24 mouse cellular contexts compared by ENCODE assay signal in genomic region chr17:65557212-65557611, GRCm38 (mm10). TPM values are rescaled to one million over a fixed set of nuclear protein-coding genes. Genes with fewer than 3 reads are reported as not detected.
DNase-seq lines count a peak whose midpoint lies in the region; ATAC-seq and TF ChIP-seq lines count a peak whose summit lies in the region.
"Had no signal": no experiment of that assay in that cellular context is flagged by ENCODE, and none has a peak within 500 bp of the region (broad histone marks: within the 10 kb centered on the region; RNA-seq: fewer than 3 reads in every experiment).

No protein-coding gene starts in this region.

- DNase-seq in midbrain, embryonic 11.5 days (ENCODE audit: low spot score, missing footprints) = peak; percentile 31
- no peak for DNase-seq in midbrain, embryonic 14.5 days
- peak; percentile 46 for DNase-seq in liver, embryonic 13.5 days
- no peak for DNase-seq in lung, adult 2 months
- no peak for DNase-seq in embryo, embryonic 10.5 days (ENCODE audit: low spot score)
- DNase-seq: B cell, adult 2 months; cerebellum, adult 11-12 months; cerebellum, postnatal 36 days; gastrocnemius, postnatal 25 days; heart, postnatal 4 days; kidney, postnatal 10 days; lung, embryonic 14.5 days; lung, postnatal 4 days; spleen, adult 18-20 months; thymus, postnatal 14 days had no signal

- no peaks in the 10 kb centered on the region for H3K27me3 ChIP-seq in midbrain, embryonic 11.5 days (ENCODE audit: control insufficient read depth, insufficient read depth, low read length)
- H3K27me3 ChIP-seq in midbrain, embryonic 14.5 days (ENCODE audit: control insufficient read depth, insufficient read depth, low read length) = no peaks in the 10 kb centered on the region
- no peaks in the 10 kb centered on the region for H3K27me3 ChIP-seq in liver, embryonic 13.5 days
- H3K27me3 ChIP-seq in midbrain, embryonic 15.5 days (replicated peaks) = no peaks in the 10 kb centered on the region
- H3K27me3 ChIP-seq: embryonic facial prominence, embryonic 13.5 days; heart, embryonic 13.5 days; neural tube, embryonic 12.5 days had no signal

- no peaks in the 10 kb centered on the region for H3K4me1 ChIP-seq in midbrain, embryonic 11.5 days (ENCODE audit: control insufficient read depth, insufficient read depth, low read length)
- peaks cover 5% of the 10 kb centered on the region for H3K4me1 ChIP-seq in midbrain, embryonic 14.5 days (ENCODE audit: control insufficient read depth, insufficient read depth, low read length)
- peaks cover 23% of the 10 kb centered on the region for H3K4me1 ChIP-seq in liver, embryonic 13.5 days (replicated peaks)
- no peaks in the 10 kb centered on the region for H3K4me1 ChIP-seq in lung, adult 2 months (ENCODE audit: control insufficient read depth, insufficient read depth, low read length)
- no peaks in the 10 kb centered on the region for H3K4me1 ChIP-seq in midbrain, embryonic 15.5 days
- H3K4me1 ChIP-seq: embryonic facial prominence, embryonic 13.5 days; limb, embryonic 10.5 days; neural tube, embryonic 12.5 days had no signal

- WGBS in midbrain, embryonic 11.5 days = 82% methylated on average over 6 of the region's 6 CpGs
- WGBS in midbrain, embryonic 14.5 days = 86% methylated on average over 6 of the region's 6 CpGs
- 13% methylated on average over 6 of the region's 6 CpGs for WGBS in liver, embryonic 13.5 days (ENCODE audit: insufficient replicate concordance)
- 36% methylated on average over 6 of the region's 6 CpGs for WGBS in lung, adult 2 months
- WGBS in midbrain, embryonic 15.5 days = 84% methylated on average over 6 of the region's 6 CpGs

- no peak overlapping the region for H3K27ac ChIP-seq in midbrain, embryonic 11.5 days (ENCODE audit: low read depth, low read length)
- no peak overlapping the region for H3K27ac ChIP-seq in midbrain, embryonic 14.5 days (replicated peaks; ENCODE audit: low read depth, low read length)
- H3K27ac ChIP-seq in liver, embryonic 13.5 days = peak overlapping the region; percentile 51
- no peak overlapping the region for H3K27ac ChIP-seq in midbrain, embryonic 15.5 days
- H3K27ac ChIP-seq: embryonic facial prominence, embryonic 13.5 days; heart, embryonic 13.5 days; limb, embryonic 10.5 days; neural tube, embryonic 12.5 days had no signal

- H3K4me3 ChIP-seq in midbrain, embryonic 11.5 days (ENCODE audit: low read depth, low read length) = no peak overlapping the region
- no peak overlapping the region for H3K4me3 ChIP-seq in midbrain, embryonic 14.5 days (replicated peaks; ENCODE audit: low read depth, low read length)
- no peak overlapping the region for H3K4me3 ChIP-seq in liver, embryonic 13.5 days (replicated peaks)
- no peak overlapping the region for H3K4me3 ChIP-seq in lung, adult 2 months (replicated peaks; ENCODE audit: extremely low read depth, low read depth, low read length)
- H3K4me3 ChIP-seq in midbrain, embryonic 15.5 days = no peak overlapping the region
- H3K4me3 ChIP-seq: embryonic facial prominence, embryonic 13.5 days; heart, embryonic 13.5 days; limb, embryonic 10.5 days; neural tube, embryonic 12.5 days had no signal

- H3K9me3 ChIP-seq in midbrain, embryonic 11.5 days (ENCODE audit: control insufficient read depth, low read length) = no peaks in the 10 kb centered on the region
- H3K9me3 ChIP-seq in midbrain, embryonic 14.5 days (ENCODE audit: control insufficient read depth, low read length) = no peaks in the 10 kb centered on the region
- no peaks in the 10 kb centered on the region for H3K9me3 ChIP-seq in liver, embryonic 13.5 days (replicated peaks)
- no peaks in the 10 kb centered on the region for H3K9me3 ChIP-seq in midbrain, embryonic 15.5 days
- H3K9me3 ChIP-seq: embryonic facial prominence, embryonic 13.5 days; heart, embryonic 13.5 days; limb, embryonic 10.5 days; neural tube, embryonic 12.5 days had no signal

- H3K4me2 ChIP-seq in midbrain, embryonic 11.5 days = no peak overlapping the region
- H3K4me2 ChIP-seq in midbrain, embryonic 14.5 days (ENCODE audit: low read length) = no peak overlapping the region
- peak overlapping the region; percentile 56 for H3K4me2 ChIP-seq in liver, embryonic 13.5 days
- no peak overlapping the region for H3K4me2 ChIP-seq in midbrain, embryonic 15.5 days
- H3K4me2 ChIP-seq: embryonic facial prominence, embryonic 13.5 days; heart, embryonic 13.5 days; lung, embryonic 14.5 days; neural tube, embryonic 12.5 days had no signal

- no peak for ATAC-seq in midbrain, embryonic 11.5 days (ENCODE audit: low FRiP score)
- no peak for ATAC-seq in midbrain, embryonic 14.5 days (ENCODE audit: low FRiP score, low TSS enrichment)
- peak; percentile 39 for ATAC-seq in common myeloid progenitor, adult 5-6 weeks (replicated peaks; ENCODE audit: low read depth, poor library complexity, severe bottlenecking)
- peak; percentile 88 for ATAC-seq in liver, embryonic 13.5 days (ENCODE audit: low read depth)
- no peak for ATAC-seq in midbrain, embryonic 15.5 days (replicated peaks)
- ATAC-seq: intestine, postnatal 0 days had no signal

- TF ChIP-seq POLR2A in lung, adult 2 months (IDR thresholded peaks at IDR 0.05; ENCODE audit: borderline replicate concordance, extremely low read depth, low read depth, low read length) = no peak

- H3K9ac ChIP-seq in midbrain, embryonic 11.5 days (ENCODE audit: low read length) = no peak overlapping the region
- no peak overlapping the region for H3K9ac ChIP-seq in midbrain, embryonic 14.5 days (replicated peaks; ENCODE audit: low read length)
- H3K9ac ChIP-seq in liver, embryonic 13.5 days = peak overlapping the region; percentile 26; the same call in 1 of the 2 replicates
- H3K9ac ChIP-seq in midbrain, embryonic 15.5 days = no peak overlapping the region
- H3K9ac ChIP-seq: embryonic facial prominence, embryonic 13.5 days; heart, embryonic 13.5 days; lung, embryonic 14.5 days; neural tube, embryonic 12.5 days had no signal

- TF ChIP-seq CTCF in lung, adult 2 months (IDR thresholded peaks at IDR 0.05; ENCODE audit: insufficient read depth, low read length) = no peak

- no peaks in the 10 kb centered on the region for H3K36me3 ChIP-seq in midbrain, embryonic 11.5 days (ENCODE audit: control insufficient read depth, insufficient read depth, low read length)
- H3K36me3 ChIP-seq in midbrain, embryonic 14.5 days (ENCODE audit: control insufficient read depth, insufficient read depth, low read length) = no peaks in the 10 kb centered on the region
- no peaks in the 10 kb centered on the region for H3K36me3 ChIP-seq in liver, embryonic 13.5 days
- H3K36me3 ChIP-seq in midbrain, embryonic 15.5 days (replicated peaks) = no peaks in the 10 kb centered on the region
- H3K36me3 ChIP-seq: embryonic facial prominence, embryonic 13.5 days; heart, embryonic 13.5 days; limb, embryonic 10.5 days; neural tube, embryonic 12.5 days had no signal

RNA-seq across cellular contexts. Expression of gene Tmem232, which starts 16.6 kb away (rescaled TPM):
- not detected in 2 replicates for polyA plus RNA-seq in midbrain, embryonic 11.5 days (2014; fragmentation: Nextera tagmentation; extraction: Ambion mirVana)
- 0.20 TPM in 1 of 2 replicates, not detected in the other for polyA plus RNA-seq in midbrain, embryonic 14.5 days (2014; fragmentation: Nextera tagmentation; extraction: Ambion mirVana)
- not detected in 2 replicates for total RNA-seq in common myeloid progenitor, adult 5-6 weeks (2017)
- polyA plus RNA-seq in liver, embryonic 13.5 days (2015; fragmentation: Nextera tagmentation; extraction: Ambion mirVana) = not detected in 2 replicates
- polyA plus RNA-seq in lung, adult 2 months (2012; rRNA removed) = 0.65 and 1.6 TPM in 2 replicates
- 0.48 and 0.59 TPM in 2 replicates for polyA plus RNA-seq in midbrain, embryonic 15.5 days (2015; fragmentation: Nextera tagmentation; extraction: Ambion mirVana)
- polyA plus RNA-seq: forebrain, embryonic 11.5 days; intestine, postnatal 0 days; lung, embryonic 14.5 days; stomach, embryonic 16.5 days had no signal

RNA-seq across cellular contexts. Expression of gene Vapa, which starts 56.1 kb away (rescaled TPM):
- polyA plus RNA-seq in midbrain, embryonic 11.5 days (2014; fragmentation: Nextera tagmentation; extraction: Ambion mirVana) = 242 and 263 TPM in 2 replicates
- polyA plus RNA-seq in midbrain, embryonic 14.5 days (2014; fragmentation: Nextera tagmentation; extraction: Ambion mirVana) = 283 and 291 TPM in 2 replicates
- 57.9 and 68.4 TPM in 2 replicates for total RNA-seq in common myeloid progenitor, adult 5-6 weeks (2017)
- 76.8 and 91.4 TPM in 2 replicates for polyA plus RNA-seq in liver, embryonic 13.5 days (2015; fragmentation: Nextera tagmentation; extraction: Ambion mirVana)
- polyA plus RNA-seq in lung, adult 2 months (2012; rRNA removed) = 40.3 and 68.3 TPM in 2 replicates
- polyA plus RNA-seq in midbrain, embryonic 15.5 days (2015; fragmentation: Nextera tagmentation; extraction: Ambion mirVana) = 257 and 259 TPM in 2 replicates

Comparison
In these comparisons a context has a peak if more than half of its experiments do, and no peak if none do; other contexts are left out.
1. DNase-seq: peak in midbrain, embryonic 11.5 days (single experiment) and liver, embryonic 13.5 days (single experiment); none in midbrain, embryonic 14.5 days (single experiment), lung, adult 2 months (single experiment) and embryo, embryonic 10.5 days (single experiment).
2. ATAC-seq: peak in common myeloid progenitor, adult 5-6 weeks (single experiment) and liver, embryonic 13.5 days (single experiment); none in midbrain, embryonic 11.5 days (single experiment), midbrain, embryonic 14.5 days (single experiment) and midbrain, embryonic 15.5 days (single experiment).